Mouse (Mus musculus) kidney, embryonic 15.5 days (tissue): ENCODE results near the gene Slc37a4. TPM values are rescaled to one million over a fixed set of nuclear protein-coding genes. Genes with fewer than 3 reads are reported as not detected.

Experiments
- microRNA-seq: library from miRNA; unstranded; fragments of <30 nt; microRNA quantifications from one replicate; pipeline ENCODE4, GENCODE M21; 2016
- polyA plus RNA-seq: library from polyadenylated mRNA; unstranded; fragments of >200 nt; fragmentation: Nextera tagmentation; extraction: Ambion mirVana; gene quantifications from 2 replicates; pipeline ENCODE4 v1.2.1, GENCODE M21; 2015

Gene Slc37a4
- polyA plus RNA-seq, 1 experiment from 2014 or later, result 47.5 TPM

Small RNAs within 50 kb of the gene (microRNA-seq; reads per million reads assigned to microRNA genes)
- gene Mir7085, result not detected

Other genes with a start within 250 kb of the Slc37a4 start
- gene Cbl, start 162.8 kb upstream of the Slc37a4 start, polyA plus RNA-seq, result 18.6 and 22.9 TPM in 2 replicates
- gene Ccdc153, start 156.2 kb upstream of the Slc37a4 start, polyA plus RNA-seq, result not detected in 2 replicates
- gene Pdzd3, start 145.4 kb upstream of the Slc37a4 start, polyA plus RNA-seq, result 7.8 and 8.5 TPM in 2 replicates
- 6.5 and 7.9 TPM in 2 replicates for gene Nlrx1, start 128.3 kb upstream of the Slc37a4 start, polyA plus RNA-seq
- 2.5 and 3.4 TPM in 2 replicates for gene Abcg4, start 108.2 kb upstream of the Slc37a4 start, polyA plus RNA-seq
- gene Hinfp, start 91.2 kb upstream of the Slc37a4 start, polyA plus RNA-seq, result 27.1 and 27.9 TPM in 2 replicates
- 6.6 and 8.8 TPM in 2 replicates for gene C2cd2l, start 76.6 kb upstream of the Slc37a4 start, polyA plus RNA-seq
- 41.7 and 46.7 TPM in 2 replicates for gene Dpagt1, start 70.8 kb upstream of the Slc37a4 start, polyA plus RNA-seq
- 390 and 426 TPM in 2 replicates for gene H2afx, start 62.2 kb upstream of the Slc37a4 start, polyA plus RNA-seq
- gene Hmbs, start 52.6 kb upstream of the Slc37a4 start, polyA plus RNA-seq, result 126 and 145 TPM in 2 replicates
- gene Vps11, start 35.2 kb upstream of the Slc37a4 start, polyA plus RNA-seq, result 30.4 and 32.9 TPM in 2 replicates
- gene Hyou1, start 17.4 kb upstream of the Slc37a4 start, polyA plus RNA-seq, result 43.9 and 48.2 TPM in 2 replicates
- 1,882 and 2,019 TPM in 2 replicates for gene Rps25, start 10.3 kb downstream of the Slc37a4 start, polyA plus RNA-seq
- gene Trappc4, start 10.7 kb downstream of the Slc37a4 start, polyA plus RNA-seq, result 135 and 138 TPM in 2 replicates
- gene Ccdc84, start 21.7 kb downstream of the Slc37a4 start, polyA plus RNA-seq, result 29.1 and 30.9 TPM in 2 replicates
- not detected in 2 replicates for gene Foxr1, start 44.3 kb downstream of the Slc37a4 start, polyA plus RNA-seq
- 0.60 and 2.5 TPM in 2 replicates for gene Upk2, start 58.1 kb downstream of the Slc37a4 start, polyA plus RNA-seq
- 11.3 and 11.7 TPM in 2 replicates for gene Bcl9l, start 86.0 kb downstream of the Slc37a4 start, polyA plus RNA-seq
- not detected in 2 replicates for gene Cxcr5, start 165.0 kb downstream of the Slc37a4 start, polyA plus RNA-seq
- 16.7 and 17.9 TPM in 2 replicates for gene Ddx6, start 208.0 kb downstream of the Slc37a4 start, polyA plus RNA-seq